Mouse (Mus musculus): ENCODE measurements around the gene Gm6408. TPM values are rescaled to one million over a fixed set of nuclear protein-coding genes. Genes with fewer than 3 reads are reported as not detected.
"Not testable (repeated sequence)": the region's sequence is repeated elsewhere in the genome, so short reads cannot be mapped to it uniquely, and the experiment has no call there.

Gm6408 gene
- polyA plus RNA-seq, 1 experiment from 2014 or later = not detected

- ATAC-seq (ENCODE audit: low FRiP score, low TSS enrichment) = no peak
- Histone ChIP-seq H3K9me3 (ENCODE audit: control insufficient read depth, low read length) (no peaks in the 10 kb centered on the region), H3K27me3 (ENCODE audit: control insufficient read depth, insufficient read depth, low read length) (no peaks in the 10 kb centered on the region), H3K4me1 (ENCODE audit: control insufficient read depth, insufficient read depth, low read length) (no peaks in the 10 kb centered on the region), H3K4me3 (ENCODE audit: low read length) (no peak overlapping the region), H3K9ac (ENCODE audit: low read depth, low read length) (no peak overlapping the region), H3K4me2 (replicated peaks; ENCODE audit: low read depth, low read length) (no peak overlapping the region), H3K36me3 (ENCODE audit: control insufficient read depth, insufficient read depth, low read length) (no peaks in the 10 kb centered on the region), H3K27ac (ENCODE audit: low read depth, low read length) (no peak overlapping the region)
- 84% methylated on average over 6 of the region's 6 CpGs for WGBS
Observed at GRCm38 (mm10) chr5:146453556-146453955, 28.2 kb upstream of the Gm6408 start.

- no peaks in the 10 kb centered on the region for H3K9me3 ChIP-seq (ENCODE audit: control insufficient read depth, low read length)
- no peaks in the 10 kb centered on the region for H3K4me1 ChIP-seq (ENCODE audit: control insufficient read depth, insufficient read depth, low read length)
- ATAC-seq (ENCODE audit: low FRiP score, low TSS enrichment) = 0 out of 2 replicates have a peak, but pooled peaks have one; percentile 62
- H3K9ac ChIP-seq (ENCODE audit: low read depth, low read length) = no peak overlapping the region
- H3K27me3 ChIP-seq (ENCODE audit: control insufficient read depth, insufficient read depth, low read length) = no peaks in the 10 kb centered on the region
- no peak overlapping the region for H3K4me3 ChIP-seq (ENCODE audit: low read length)
- H3K36me3 ChIP-seq (ENCODE audit: control insufficient read depth, insufficient read depth, low read length) = no peaks in the 10 kb centered on the region; the same call in 1 of the 2 replicates
- WGBS = 68% methylated on average over 8 of the region's 8 CpGs
- H3K4me2 ChIP-seq (replicated peaks; ENCODE audit: low read depth, low read length) = no peak overlapping the region
- H3K27ac ChIP-seq (ENCODE audit: low read depth, low read length) = no peak overlapping the region
Observed at GRCm38 (mm10) chr5:146461612-146462011, 20.2 kb upstream of the Gm6408 start.

GRCm38 (mm10) chr5:146466663-146467062, 15.1 kb upstream of the Gm6408 start:
- H3K36me3 ChIP-seq (ENCODE audit: control insufficient read depth, insufficient read depth, low read length) = no peaks in the 10 kb centered on the region
- no peak overlapping the region for H3K9ac ChIP-seq (ENCODE audit: low read depth, low read length)
- 86% methylated on average over 19 of the region's 19 CpGs for WGBS
- H3K4me1 ChIP-seq (ENCODE audit: control insufficient read depth, insufficient read depth, low read length) = no peaks in the 10 kb centered on the region
- H3K27me3 ChIP-seq (ENCODE audit: control insufficient read depth, insufficient read depth, low read length) = no peaks in the 10 kb centered on the region
- H3K4me3 ChIP-seq (ENCODE audit: low read length) = no peak overlapping the region
- no peak overlapping the region for H3K27ac ChIP-seq (ENCODE audit: low read depth, low read length)
- no peak overlapping the region for H3K4me2 ChIP-seq (replicated peaks; ENCODE audit: low read depth, low read length)
- H3K9me3 ChIP-seq (ENCODE audit: control insufficient read depth, low read length) = no peaks in the 10 kb centered on the region
- no peak for ATAC-seq (ENCODE audit: low FRiP score, low TSS enrichment)

GRCm38 (mm10) chr5:146468311-146468710, 13.5 kb upstream of the Gm6408 start:
- no peaks in the 10 kb centered on the region for H3K27me3 ChIP-seq (ENCODE audit: control insufficient read depth, insufficient read depth, low read length)
- WGBS = 95% methylated on average over 9 of the region's 9 CpGs
- ATAC-seq (ENCODE audit: low FRiP score, low TSS enrichment) = no peak
- no peaks in the 10 kb centered on the region for H3K4me1 ChIP-seq (ENCODE audit: control insufficient read depth, insufficient read depth, low read length)
- H3K4me2 ChIP-seq (replicated peaks; ENCODE audit: low read depth, low read length) = no peak overlapping the region
- no peaks in the 10 kb centered on the region for H3K36me3 ChIP-seq (ENCODE audit: control insufficient read depth, insufficient read depth, low read length)
- no peak overlapping the region for H3K4me3 ChIP-seq (ENCODE audit: low read length)
- H3K27ac ChIP-seq (ENCODE audit: low read depth, low read length) = no peak overlapping the region
- no peaks in the 10 kb centered on the region for H3K9me3 ChIP-seq (ENCODE audit: control insufficient read depth, low read length)
- H3K9ac ChIP-seq (ENCODE audit: low read depth, low read length) = no peak overlapping the region

- WGBS = 81% methylated on average over 9 of the region's 9 CpGs
- H3K4me3 ChIP-seq (ENCODE audit: low read length) = no peak overlapping the region
- H3K27ac ChIP-seq (ENCODE audit: low read depth, low read length) = no peak overlapping the region
- no peak overlapping the region for H3K9ac ChIP-seq (ENCODE audit: low read depth, low read length)
- H3K9me3 ChIP-seq (ENCODE audit: control insufficient read depth, low read length) = no peaks in the 10 kb centered on the region
- no peak overlapping the region for H3K4me2 ChIP-seq (replicated peaks; ENCODE audit: low read depth, low read length)
- H3K27me3 ChIP-seq (ENCODE audit: control insufficient read depth, insufficient read depth, low read length) = no peaks in the 10 kb centered on the region
- no peak for ATAC-seq (ENCODE audit: low FRiP score, low TSS enrichment)
- no peaks in the 10 kb centered on the region for H3K4me1 ChIP-seq (ENCODE audit: control insufficient read depth, insufficient read depth, low read length)
- no peaks in the 10 kb centered on the region for H3K36me3 ChIP-seq (ENCODE audit: control insufficient read depth, insufficient read depth, low read length)
Observed at GRCm38 (mm10) chr5:146470821-146471220, 10.9 kb upstream of the Gm6408 start.

- ATAC-seq (ENCODE audit: low FRiP score, low TSS enrichment) = no peak
- WGBS = 85% methylated on average over 5 of the region's 5 CpGs
- Histone ChIP-seq H3K9me3 (ENCODE audit: control insufficient read depth, low read length) (no peaks in the 10 kb centered on the region), H3K4me1 (ENCODE audit: control insufficient read depth, insufficient read depth, low read length) (no peaks in the 10 kb centered on the region), H3K9ac (ENCODE audit: low read depth, low read length) (no peak overlapping the region), H3K4me3 (ENCODE audit: low read length) (no peak overlapping the region), H3K4me2 (replicated peaks; ENCODE audit: low read depth, low read length) (no peak overlapping the region), H3K36me3 (ENCODE audit: control insufficient read depth, insufficient read depth, low read length) (no peaks in the 10 kb centered on the region), H3K27me3 (ENCODE audit: control insufficient read depth, insufficient read depth, low read length) (no peaks in the 10 kb centered on the region), H3K27ac (ENCODE audit: low read depth, low read length) (no peak overlapping the region)
Observed at GRCm38 (mm10) chr5:146471311-146471710, 10.5 kb upstream of the Gm6408 start.

- H3K9me3 ChIP-seq (ENCODE audit: control insufficient read depth, low read length) = no peaks in the 10 kb centered on the region
- no peak overlapping the region for H3K4me2 ChIP-seq (replicated peaks; ENCODE audit: low read depth, low read length)
- ATAC-seq (ENCODE audit: low FRiP score, low TSS enrichment) = no peak
- H3K4me1 ChIP-seq (ENCODE audit: control insufficient read depth, insufficient read depth, low read length) = no peaks in the 10 kb centered on the region
- no peaks in the 10 kb centered on the region for H3K27me3 ChIP-seq (ENCODE audit: control insufficient read depth, insufficient read depth, low read length)
- WGBS = 90% methylated on average over 12 of the region's 12 CpGs
- H3K9ac ChIP-seq (ENCODE audit: low read depth, low read length) = no peak overlapping the region
- H3K27ac ChIP-seq (ENCODE audit: low read depth, low read length) = no peak overlapping the region
- no peaks in the 10 kb centered on the region for H3K36me3 ChIP-seq (ENCODE audit: control insufficient read depth, insufficient read depth, low read length)
- H3K4me3 ChIP-seq (ENCODE audit: low read length) = no peak overlapping the region
Observed at GRCm38 (mm10) chr5:146471821-146472220, 9.9 kb upstream of the Gm6408 start.

- H3K4me2 ChIP-seq (replicated peaks; ENCODE audit: low read depth, low read length); H3K27me3 ChIP-seq (ENCODE audit: control insufficient read depth, insufficient read depth, low read length); H3K27ac ChIP-seq (ENCODE audit: low read depth, low read length); H3K9me3 ChIP-seq (ENCODE audit: control insufficient read depth, low read length); H3K9ac ChIP-seq (ENCODE audit: low read depth, low read length); ATAC-seq (ENCODE audit: low FRiP score, low TSS enrichment); H3K4me3 ChIP-seq (ENCODE audit: low read length); H3K4me1 ChIP-seq (ENCODE audit: control insufficient read depth, insufficient read depth, low read length); H3K36me3 ChIP-seq (ENCODE audit: control insufficient read depth, insufficient read depth, low read length): not testable (repeated sequence)
- 11% methylated on average over 4 of the region's 4 CpGs for WGBS
Observed at GRCm38 (mm10) chr5:146479564-146479963, 2.2 kb upstream of the Gm6408 start.

- not testable (repeated sequence) for H3K9ac ChIP-seq (ENCODE audit: low read depth, low read length); H3K4me1 ChIP-seq (ENCODE audit: control insufficient read depth, insufficient read depth, low read length); H3K9me3 ChIP-seq (ENCODE audit: control insufficient read depth, low read length); ATAC-seq (ENCODE audit: low FRiP score, low TSS enrichment); H3K4me3 ChIP-seq (ENCODE audit: low read length); H3K27ac ChIP-seq (ENCODE audit: low read depth, low read length); H3K27me3 ChIP-seq (ENCODE audit: control insufficient read depth, insufficient read depth, low read length); H3K4me2 ChIP-seq (replicated peaks; ENCODE audit: low read depth, low read length); H3K36me3 ChIP-seq (ENCODE audit: control insufficient read depth, insufficient read depth, low read length)
- 12% methylated on average over 3 of the region's 4 CpGs for WGBS
Observed at GRCm38 (mm10) chr5:146488959-146489358, 7.2 kb downstream of the Gm6408 start.

- H3K4me3 ChIP-seq (ENCODE audit: low read length) = not testable (repeated sequence)
Observed at GRCm38 (mm10) chr5:146491063-146491462, 9.3 kb downstream of the Gm6408 start, which contains the start of gene Gm6370. Gene Gm6370, plus strand, starts transcription at chr5:146491363.

More at GRCm38 (mm10) chr5:146491063-146491462, 9.3 kb downstream of the Gm6408 start, which contains the start of gene Gm6370:
- ATAC-seq (ENCODE audit: low FRiP score, low TSS enrichment); H3K4me2 ChIP-seq (replicated peaks; ENCODE audit: low read depth, low read length); H3K27me3 ChIP-seq (ENCODE audit: control insufficient read depth, insufficient read depth, low read length); H3K27ac ChIP-seq (ENCODE audit: low read depth, low read length); H3K4me1 ChIP-seq (ENCODE audit: control insufficient read depth, insufficient read depth, low read length); H3K36me3 ChIP-seq (ENCODE audit: control insufficient read depth, insufficient read depth, low read length); H3K9me3 ChIP-seq (ENCODE audit: control insufficient read depth, low read length); H3K9ac ChIP-seq (ENCODE audit: low read depth, low read length): not testable (repeated sequence)
- WGBS = no CpG with 5 or more reads among the region's 5 CpGs

Measured in kidney, embryonic 14.5 days (tissue).